Comparison of ENCODE assay signal across 8 mouse cellular contexts in the genomic region with DNA sequence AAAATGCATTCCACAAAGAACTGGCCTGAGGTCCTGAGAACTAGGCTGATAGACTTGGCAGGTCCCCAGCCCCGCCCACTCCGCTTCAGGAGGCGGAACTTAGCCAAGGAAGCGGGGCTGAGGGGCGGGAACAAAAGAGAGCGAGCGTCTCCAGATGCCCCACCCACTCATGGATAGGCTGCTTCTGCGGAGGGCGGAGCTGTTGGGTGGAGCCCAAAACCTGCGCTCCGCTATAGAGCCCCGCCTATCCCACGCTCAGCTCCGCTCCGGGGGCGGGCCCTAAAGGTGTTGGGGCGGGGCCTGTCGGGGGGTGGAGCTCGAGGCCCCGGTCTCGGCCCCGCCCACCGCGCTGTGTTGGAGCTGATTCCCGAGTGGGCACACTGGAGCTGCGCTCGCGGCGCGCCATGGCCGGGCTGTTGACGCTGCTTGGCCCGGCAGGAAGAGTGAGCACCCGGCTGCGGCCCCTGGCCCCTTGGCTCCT. TPM values are rescaled to one million over a fixed set of nuclear protein-coding genes. Genes with fewer than 3 reads are reported as not detected.
DNase-seq lines count a peak whose midpoint lies in the region; ATAC-seq and TF ChIP-seq lines count a peak whose summit lies in the region.

Gene Fam210b, plus strand, starts transcription at position 308 of the 481 bp plus-strand sequence.

- peak within 1 kb of the TSS; percentile 67 for H3K9ac ChIP-seq in ES-Bruce4 (ENCODE audit: low read depth, poor library complexity, severe bottlenecking)
- peak within 1 kb of the TSS; percentile 71 for H3K9ac ChIP-seq in forebrain, embryonic 13.5 days
- peak within 1 kb of the TSS; percentile 95 for H3K9ac ChIP-seq in liver, postnatal 0 days (replicated peaks)
- peak within 1 kb of the TSS; percentile 66 for H3K9ac ChIP-seq in neural tube, embryonic 14.5 days (replicated peaks; ENCODE audit: low read depth, low read length)

- WGBS in forebrain, embryonic 13.5 days = 0% methylated on average over 34 of the region's 35 CpGs
- WGBS in large intestine, adult 2 months = under 1% methylated on average over 35 of the region's 35 CpGs
- 5% methylated on average over 35 of the region's 35 CpGs for WGBS in liver, postnatal 0 days (ENCODE audit: insufficient replicate concordance)
- WGBS in neural tube, embryonic 14.5 days = under 1% methylated on average over 30 of the region's 35 CpGs

- peak within 1 kb of the TSS; percentile 96 for H3K4me2 ChIP-seq in forebrain, embryonic 13.5 days
- peak within 1 kb of the TSS; percentile 82 for H3K4me2 ChIP-seq in liver, postnatal 0 days (ENCODE audit: low read depth, low read length)
- H3K4me2 ChIP-seq in neural tube, embryonic 14.5 days (ENCODE audit: low read depth, low read length) = peak within 1 kb of the TSS; percentile 98

- no peak within 1 kb of the TSS for H3K27ac ChIP-seq in ES-Bruce4 (ENCODE audit: insufficient read depth, low read length)
- peak within 1 kb of the TSS; percentile 85 for H3K27ac ChIP-seq in forebrain, embryonic 13.5 days
- H3K27ac ChIP-seq in liver, postnatal 0 days (ENCODE audit: low read depth) = peak within 1 kb of the TSS; percentile 93
- H3K27ac ChIP-seq in neural tube, embryonic 14.5 days (ENCODE audit: low read depth, low read length) = peak within 1 kb of the TSS; percentile 50; the same call in 1 of the 2 replicates

- intact Hi-C loops in heart, postnatal 10 days (cut with DNase I) = no loop called here

- peak; percentile 98 for DNase-seq in heart, postnatal 10 days
- peak; percentile 95 for DNase-seq in large intestine, adult 2 months (ENCODE audit: low read depth, low spot score)
- peak; percentile 98 for DNase-seq in liver, postnatal 0 days
- peak; percentile 97 for DNase-seq in testis, postnatal 10 days (ENCODE audit: low spot score)

- TF ChIP-seq POLR2A in ES-Bruce4 (IDR thresholded peaks at IDR 0.05; ENCODE audit: insufficient read depth, low read length) = peak; percentile 13

- no peaks in the 10 kb centered on the region for H3K9me3 ChIP-seq in ES-Bruce4 (replicated peaks; ENCODE audit: control insufficient read depth, insufficient read depth, low read length, poor library complexity, severe bottlenecking)
- H3K9me3 ChIP-seq in forebrain, embryonic 13.5 days (replicated peaks) = no peaks in the 10 kb centered on the region
- no peaks in the 10 kb centered on the region for H3K9me3 ChIP-seq in liver, postnatal 0 days (ENCODE audit: low read length)
- no peaks in the 10 kb centered on the region for H3K9me3 ChIP-seq in neural tube, embryonic 14.5 days (ENCODE audit: control insufficient read depth, low read length)

- H3K4me1 ChIP-seq in ES-Bruce4 (ENCODE audit: control insufficient read depth, insufficient read depth, low read length) = peaks cover 3% of the 10 kb centered on the region
- peaks cover 68% of the 10 kb centered on the region for H3K4me1 ChIP-seq in forebrain, embryonic 13.5 days
- H3K4me1 ChIP-seq in liver, postnatal 0 days (ENCODE audit: insufficient read depth) = peaks cover 24% of the 10 kb centered on the region
- H3K4me1 ChIP-seq in neural tube, embryonic 14.5 days (ENCODE audit: control insufficient read depth, insufficient read depth, low read length) = peaks cover 6% of the 10 kb centered on the region

- no peaks in the 10 kb centered on the region for H3K27me3 ChIP-seq in ES-Bruce4 (ENCODE audit: control insufficient read depth, insufficient read depth, low read length, poor library complexity, severe bottlenecking)
- no peaks in the 10 kb centered on the region for H3K27me3 ChIP-seq in forebrain, embryonic 13.5 days
- H3K27me3 ChIP-seq in liver, postnatal 0 days (ENCODE audit: insufficient read depth, low read length) = no peaks in the 10 kb centered on the region
- no peaks in the 10 kb centered on the region for H3K27me3 ChIP-seq in neural tube, embryonic 14.5 days (ENCODE audit: control insufficient read depth, insufficient read depth, low read length)

- no peaks in the 10 kb centered on the region for H3K36me3 ChIP-seq in ES-Bruce4 (ENCODE audit: control insufficient read depth, insufficient read depth, low read length, poor library complexity, severe bottlenecking)
- H3K36me3 ChIP-seq in forebrain, embryonic 13.5 days (ENCODE audit: poor library complexity, severe bottlenecking) = no peaks in the 10 kb centered on the region
- peaks cover 6% of the 10 kb centered on the region; the same call in 1 of the 2 replicates for H3K36me3 ChIP-seq in liver, postnatal 0 days (replicated peaks; ENCODE audit: insufficient read depth, low read length)
- H3K36me3 ChIP-seq in neural tube, embryonic 14.5 days (ENCODE audit: control insufficient read depth, insufficient read depth, low read length) = no peaks in the 10 kb centered on the region

- no peak for TF ChIP-seq CTCF in ES-Bruce4 (IDR thresholded peaks at IDR 0.05; ENCODE audit: low read depth, low read length)
- TF ChIP-seq CTCF in liver, postnatal 0 days (IDR thresholded peaks at IDR 0.05; ENCODE audit: low read depth) = no peak

- ATAC-seq in cerebellum, adult (ENCODE audit: insufficient number of reproducible peaks, low FRiP score, low TSS enrichment) = peak; percentile 71
- ATAC-seq in forebrain, embryonic 13.5 days = peak; percentile 91
- ATAC-seq in liver, postnatal 0 days = peak; percentile 89
- peak; percentile 91 for ATAC-seq in neural tube, embryonic 14.5 days (ENCODE audit: low read depth)

- H3K4me3 ChIP-seq in ES-Bruce4 (ENCODE audit: low read depth, low read length) = peak within 1 kb of the TSS; percentile 82
- H3K4me3 ChIP-seq in forebrain, embryonic 13.5 days = peak within 1 kb of the TSS; percentile 65
- H3K4me3 ChIP-seq in liver, postnatal 0 days (ENCODE audit: low read depth, low read length) = peak within 1 kb of the TSS; percentile 98
- H3K4me3 ChIP-seq in neural tube, embryonic 14.5 days (ENCODE audit: low read depth, low read length) = peak within 1 kb of the TSS; percentile 59

- no peak for TF ChIP-seq EP300 in ES-Bruce4 (IDR thresholded peaks at IDR 0.05; ENCODE audit: insufficient read depth, low read depth, low read length)
- no peak for TF ChIP-seq EP300 in liver, postnatal 0 days (IDR thresholded peaks at IDR 0.05; ENCODE audit: low read depth)

RNA-seq across cellular contexts. Expression of gene Fam210b, which starts in this region (rescaled TPM):
- polyA plus RNA-seq in ES-Bruce4 (2011; ENCODE audit: insufficient read depth, insufficient read length, low read depth, missing spikeins) = 5.7 and 6.9 TPM in 2 replicates
- 39.5 and 41.9 TPM in 2 replicates for polyA plus RNA-seq in forebrain, embryonic 13.5 days (2015; fragmentation: Nextera tagmentation; extraction: Ambion mirVana)
- 1 to 10 TPM; 7.2 to 9.1 TPM for total RNA-seq in heart, postnatal 10 days (2021)
- 11.2 and 15.1 TPM in 2 replicates for polyA plus RNA-seq in large intestine, adult 2 months (2012; rRNA removed)
- 67.0 and 81.2 TPM in 2 replicates for polyA plus RNA-seq in liver, postnatal 0 days (2015; fragmentation: Nextera tagmentation; extraction: Ambion mirVana)
- 15.2 and 23.5 TPM in 2 replicates for polyA plus RNA-seq in neural tube, embryonic 14.5 days (2014; fragmentation: Nextera tagmentation; extraction: Ambion mirVana)
